20 mouse cellular contexts compared by ENCODE assay signal in the genomic region with DNA sequence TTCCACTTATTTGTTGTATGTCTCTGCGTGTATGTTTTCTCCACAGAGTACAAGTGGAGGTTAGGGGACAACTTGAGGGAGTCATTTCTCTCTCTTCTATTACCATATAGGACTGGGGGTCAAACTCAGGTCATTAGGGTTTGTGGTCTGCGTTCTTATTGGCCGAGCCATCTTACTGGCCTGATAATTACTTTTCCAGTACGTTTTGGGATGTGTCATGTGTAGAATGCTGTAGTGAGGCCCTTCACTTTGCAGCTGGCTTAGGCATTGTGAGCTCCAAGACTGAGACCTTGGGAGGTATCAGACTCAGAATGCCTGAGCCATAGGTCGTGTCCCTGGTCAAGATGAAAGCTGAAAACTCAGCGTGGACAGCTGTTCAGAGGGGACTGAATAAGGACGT.
"Had no signal": no experiment of that assay in that cellular context is flagged by ENCODE, and none has a peak within 500 bp of the region (broad histone marks: within the 10 kb centered on the region; RNA-seq: fewer than 3 reads in every experiment).

No protein-coding gene starts in this region.

- DNase-seq: kidney, adult 18-20 months; kidney, adult 9 months; kidney, postnatal 14 days; kidney, postnatal 4 days; left cerebral cortex, postnatal 4 days; liver, postnatal 0 days; lung, embryonic 14.5 days; retina, postnatal 1 day; right cerebral cortex, postnatal 25 days; spleen, adult 18-20 months; thymus, postnatal 25 days had no signal

- H3K36me3 ChIP-seq: limb, embryonic 12.5 days; limb, embryonic 15.5 days; midbrain, embryonic 15.5 days; neural tube, embryonic 12.5 days; stomach, embryonic 15.5 days had no signal

- H3K4me1 ChIP-seq: stomach, embryonic 15.5 days had no signal

- H3K9me3 ChIP-seq: limb, embryonic 12.5 days; limb, embryonic 15.5 days; midbrain, embryonic 15.5 days; neural tube, embryonic 12.5 days; stomach, embryonic 15.5 days had no signal

- ATAC-seq: liver, postnatal 0 days; lung, postnatal 0 days; midbrain, embryonic 15.5 days had no signal

- H3K9ac ChIP-seq: limb, embryonic 12.5 days; limb, embryonic 15.5 days; liver, embryonic 14.5 days; liver, postnatal 0 days; lung, embryonic 14.5 days; midbrain, embryonic 15.5 days; neural tube, embryonic 12.5 days; stomach, embryonic 15.5 days had no signal

- H3K27ac ChIP-seq: limb, embryonic 12.5 days; limb, embryonic 15.5 days; liver, embryonic 14.5 days; macrophage; neural tube, embryonic 12.5 days; stomach, embryonic 15.5 days had no signal

- H3K4me3 ChIP-seq: limb, embryonic 12.5 days; limb, embryonic 15.5 days; midbrain, embryonic 15.5 days; neural tube, embryonic 12.5 days; stomach, embryonic 15.5 days had no signal

- H3K27me3 ChIP-seq: limb, embryonic 15.5 days; midbrain, embryonic 15.5 days; neural tube, embryonic 12.5 days had no signal

- H3K4me2 ChIP-seq: limb, embryonic 12.5 days; limb, embryonic 15.5 days; liver, embryonic 11.5 days; lung, embryonic 14.5 days; midbrain, embryonic 15.5 days; neural tube, embryonic 12.5 days; stomach, embryonic 15.5 days had no signal
